Mouse (Mus musculus) v-Abl transformed pro-B cells (cell line): ENCODE measurements around the gene Triobp.

Source experiments
- in situ Hi-C, 2 experiments: fragments of 400-800 bp; cut with MboI; formaldehyde crosslinking; loops; one replicate each; pipeline ENCODE4 v1.15.1; 2025; ENCODE audit not compliant: unreplicated experiment in 2 of 2

Triobp gene

GRCm38 (mm10) chr15:78947657-78948056, at the start of gene Triobp:
Gene Triobp, plus strand, starts transcription at chr15:78947724.
- in situ Hi-C loops: no loop called here

- in situ Hi-C loops: loop anchor here (25.0 kb wide), 2 partner anchors 439 to 789 kb away; partner anchors contain the start of genes Gtpbp1 (in 2 of the 2), Josd1 (in 2 of the 2), Maff (in 1 of the 2) and Pla2g6 (in 1 of the 2)
These were observed 49.0 kb upstream of the Triobp start for GRCm38 (mm10) chr15:78898507-78899001.

GRCm38 (mm10) chr15:78899409-78899739, 48.1 kb upstream of the Triobp start, which contains the start of gene Gm49510:
Gene Gm49510, plus strand, starts transcription at chr15:78899667.
- in situ Hi-C loops: loop anchor here (25.0 kb wide), 2 partner anchors 438 to 788 kb away; partner anchors contain the start of genes Gtpbp1 (in 2 of the 2), Josd1 (in 2 of the 2), Maff (in 1 of the 2) and Pla2g6 (in 1 of the 2)

- in situ Hi-C loops: loop anchor here (5.0 to 25.0 kb wide), 3 partner anchors 42 to 787 kb away; partner anchors contain the start of genes Gtpbp1 (in 2 of the 2), Josd1 (in 2 of the 2), Maff (in 1 of the 2) and Pla2g6 (in 1 of the 2)
These were observed 47.6 kb upstream of the Triobp start, which contains the start of gene Sh3bp1 for GRCm38 (mm10) chr15:78899740-78900584. Gene Sh3bp1, plus strand, starts transcription at chr15:78899768.

GRCm38 (mm10) chr15:78900585-78901421, 46.7 kb upstream of the Triobp start:
- in situ Hi-C loops: loop anchor here in 1 of 2 experiments (5.0 kb wide), 1 partner anchor 41 kb away; no protein-coding TSS in a partner anchor

- in situ Hi-C loops: loop anchor here in 1 of 2 experiments (5.0 kb wide), 1 partner anchor 41 kb away; no protein-coding TSS in a partner anchor
These were observed 46.1 kb upstream of the Triobp start for GRCm38 (mm10) chr15:78901422-78901789.

GRCm38 (mm10) chr15:78903243-78903642, 44.3 kb upstream of the Triobp start:
- in situ Hi-C loops: loop anchor here in 1 of 2 experiments (5.0 kb wide), 1 partner anchor 39 kb away; no protein-coding TSS in a partner anchor

GRCm38 (mm10) chr15:78908399-78908798, 39.1 kb upstream of the Triobp start:
- in situ Hi-C loops: no loop called here

- in situ Hi-C loops: no loop called here
These were observed 38.5 kb upstream of the Triobp start for GRCm38 (mm10) chr15:78908982-78909381.

- in situ Hi-C loops: loop anchor here in 1 of 2 experiments (10.0 kb wide), 1 partner anchor 113 kb away; the partner anchor contains the start of gene H1f0
These were observed 35.5 kb upstream of the Triobp start for GRCm38 (mm10) chr15:78912040-78912439.

- in situ Hi-C loops: loop anchor here in 1 of 2 experiments (10.0 kb wide), 1 partner anchor 111 kb away; the partner anchor contains the start of gene H1f0
These were observed 33.9 kb upstream of the Triobp start, which contains the start of gene Pdxp for GRCm38 (mm10) chr15:78913632-78914090. Gene Pdxp, plus strand, starts transcription at chr15:78913919.

- in situ Hi-C loops: loop anchor here in 1 of 2 experiments (10.0 kb wide), 1 partner anchor 111 kb away; the partner anchor contains the start of gene H1f0
These were observed 33.3 kb upstream of the Triobp start for GRCm38 (mm10) chr15:78914091-78914822.

GRCm38 (mm10) chr15:78914823-78915659, 32.5 kb upstream of the Triobp start:
- in situ Hi-C loops: loop anchor here (5.0 to 10.0 kb wide), 3 partner anchors 110 to 157 kb away; partner anchors contain the start of gene H1f0 (in 1 of the 2)

- in situ Hi-C loops: loop anchor here (5.0 to 10.0 kb wide), 3 partner anchors 109 to 157 kb away; partner anchors contain the start of gene H1f0 (in 1 of the 2)
These were observed 31.9 kb upstream of the Triobp start for GRCm38 (mm10) chr15:78915660-78916017.

GRCm38 (mm10) chr15:78916052-78916826, 31.3 kb upstream of the Triobp start:
- in situ Hi-C loops: loop anchor here (5.0 to 10.0 kb wide), 3 partner anchors 109 to 156 kb away; partner anchors contain the start of gene H1f0 (in 1 of the 2)

- in situ Hi-C loops: loop anchor here (5.0 to 10.0 kb wide), 3 partner anchors 107 to 154 kb away; partner anchors contain the start of gene H1f0 (in 1 of the 2)
These were observed 29.4 kb upstream of the Triobp start for GRCm38 (mm10) chr15:78918126-78918525.

- in situ Hi-C loops: loop anchor here (5.0 to 10.0 kb wide), 3 partner anchors 105 to 152 kb away; partner anchors contain the start of gene H1f0 (in 1 of the 2)
These were observed 27.6 kb upstream of the Triobp start for GRCm38 (mm10) chr15:78919914-78920313.
